Mouse (Mus musculus): ENCODE measurements around the gene Pamr1. TPM values are rescaled to one million over a fixed set of nuclear protein-coding genes. Genes with fewer than 3 reads are reported as not detected.
A peak's percentile ranks its signal among the peaks of the same experiment; 100 is the strongest.

Pamr1 gene
- polyA plus RNA-seq (2014; fragmentation: Nextera tagmentation; extraction: Ambion mirVana), result 61.0 and 67.1 TPM in 2 replicates

DNA sequence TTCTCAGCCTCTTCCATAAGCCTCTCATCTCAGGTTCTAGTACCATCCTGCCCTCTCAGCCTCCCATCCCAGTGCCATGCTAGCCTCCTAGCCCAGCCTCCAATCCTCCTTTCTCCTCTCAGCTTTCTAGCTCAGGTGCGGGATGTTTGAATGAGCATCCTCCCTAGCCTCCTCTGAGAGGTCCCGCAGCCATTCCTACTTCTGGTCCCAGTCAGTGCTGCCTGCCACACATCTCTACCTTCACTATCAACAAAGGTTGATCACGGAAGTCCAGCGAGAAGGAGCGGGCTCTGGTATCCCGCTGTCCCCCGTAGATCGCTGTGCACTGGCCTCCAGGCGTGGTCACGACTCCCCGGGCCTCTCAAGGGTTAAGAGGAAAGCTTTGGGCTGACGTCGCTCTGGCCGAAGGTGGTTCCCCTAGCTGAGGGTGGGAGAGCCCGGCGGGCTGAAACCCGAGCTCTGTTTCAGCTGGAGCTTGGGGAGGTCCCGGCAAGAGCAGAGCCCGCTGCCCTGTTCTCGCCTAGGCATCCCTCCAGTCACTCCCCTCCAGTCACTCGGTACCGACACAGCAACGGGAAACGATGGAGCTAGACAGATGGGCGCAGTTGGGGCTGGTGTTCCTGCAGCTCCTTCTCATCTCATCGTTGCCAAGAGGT lies at the start of gene Pamr1:
Gene Pamr1, plus strand, starts transcription at position 402 of the 656 bp plus-strand sequence.
- H3K4me1 ChIP-seq (replicated peaks; ENCODE audit: control insufficient read depth, insufficient read depth, low read length), result peaks cover 27% of the 10 kb centered on the region
- no peaks in the 10 kb centered on the region for H3K36me3 ChIP-seq (ENCODE audit: control insufficient read depth, insufficient read depth, low read length)
- WGBS, result 1% methylated on average over 26 of the region's 26 CpGs
- H3K27me3 ChIP-seq (replicated peaks; ENCODE audit: control insufficient read depth, insufficient read depth, low read length), result no peaks in the 10 kb centered on the region
- H3K9me3 ChIP-seq (ENCODE audit: control insufficient read depth, low read length), result no peaks in the 10 kb centered on the region
- DNase-seq (ENCODE audit: low spot score) (peak; percentile 80), ATAC-seq (replicated peaks; ENCODE audit: low FRiP score, low TSS enrichment, low read depth) (peak; percentile 80)
- peak within 1 kb of the TSS; percentile 48 for H3K4me3 ChIP-seq (ENCODE audit: low read depth, low read length)
- H3K9ac ChIP-seq (ENCODE audit: low read length), result peak within 1 kb of the TSS; percentile 46
- peak within 1 kb of the TSS; percentile 64 for H3K4me2 ChIP-seq (ENCODE audit: low read length)
- H3K27ac ChIP-seq (ENCODE audit: low read depth), result peak within 1 kb of the TSS; percentile 71

DNA sequence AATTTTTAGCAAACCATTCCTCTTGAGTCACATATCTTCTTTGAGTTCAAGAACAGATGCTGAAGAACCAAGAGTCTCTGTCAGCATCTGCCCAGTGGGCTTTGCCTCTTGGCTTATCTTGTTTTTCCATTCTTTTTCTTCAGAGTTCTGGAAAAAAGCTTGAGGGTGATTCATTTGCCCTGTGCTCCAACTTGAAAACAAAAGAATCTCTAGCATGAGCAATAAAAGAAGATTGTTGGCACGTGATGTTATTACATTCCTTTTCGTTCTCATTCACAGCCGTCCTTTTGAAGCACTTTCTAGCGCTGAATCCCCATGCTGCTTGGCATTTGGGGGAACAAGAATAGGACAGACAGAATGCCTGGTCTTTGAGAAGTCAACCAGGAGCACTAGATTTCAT lies 42.2 kb upstream of the Pamr1 start:
- peaks cover 4% of the 10 kb centered on the region; the same call in 1 of the 2 replicates for H3K4me1 ChIP-seq (replicated peaks; ENCODE audit: control insufficient read depth, insufficient read depth, low read length)
- H3K27me3 ChIP-seq (replicated peaks; ENCODE audit: control insufficient read depth, insufficient read depth, low read length), result no peaks in the 10 kb centered on the region
- H3K36me3 ChIP-seq (ENCODE audit: control insufficient read depth, insufficient read depth, low read length), result no peaks in the 10 kb centered on the region
- DNase-seq (ENCODE audit: low spot score) (no peak), ATAC-seq (replicated peaks; ENCODE audit: low FRiP score, low TSS enrichment, low read depth) (no peak)
- 17% methylated on average over 4 of the region's 4 CpGs for WGBS
- H3K4me3 ChIP-seq (ENCODE audit: low read depth, low read length), result no peak overlapping the region
- H3K9me3 ChIP-seq (ENCODE audit: control insufficient read depth, low read length), result 0 out of 2 replicates have a peak, but pooled peaks cover under 1% of the 10 kb centered on the region
- no peak overlapping the region for H3K4me2 ChIP-seq (ENCODE audit: low read length)
- H3K9ac ChIP-seq (ENCODE audit: low read length), result no peak overlapping the region
- H3K27ac ChIP-seq (ENCODE audit: low read depth), result no peak overlapping the region

DNA sequence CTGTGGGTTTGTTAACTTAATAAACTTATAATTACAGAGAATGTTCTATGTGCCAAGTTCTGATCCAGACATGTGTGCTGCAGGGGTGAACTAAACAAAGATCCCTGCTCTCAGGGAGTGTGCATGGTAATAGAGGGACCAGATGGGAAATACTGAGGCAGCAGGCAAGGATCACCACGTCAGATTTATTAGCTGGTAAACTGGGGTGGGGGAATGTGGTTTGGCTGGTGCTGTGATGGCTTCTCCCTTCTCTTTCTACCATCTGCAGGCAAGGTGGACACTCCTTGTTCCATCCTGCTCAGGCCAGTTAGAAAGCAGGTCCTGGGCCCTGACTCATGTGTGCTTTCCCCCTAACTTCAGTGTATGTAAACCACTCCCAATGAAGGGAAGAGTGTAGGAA lies 41.7 kb upstream of the Pamr1 start:
- ATAC-seq (replicated peaks; ENCODE audit: low FRiP score, low TSS enrichment, low read depth) (no peak), DNase-seq (ENCODE audit: low spot score) (no peak)
- Histone ChIP-seq H3K36me3 (ENCODE audit: control insufficient read depth, insufficient read depth, low read length) (no peaks in the 10 kb centered on the region), H3K4me2 (ENCODE audit: low read length) (no peak overlapping the region), H3K4me1 (replicated peaks; ENCODE audit: control insufficient read depth, insufficient read depth, low read length) (peaks cover 4% of the 10 kb centered on the region; the same call in 1 of the 2 replicates), H3K27me3 (replicated peaks; ENCODE audit: control insufficient read depth, insufficient read depth, low read length) (no peaks in the 10 kb centered on the region), H3K27ac (ENCODE audit: low read depth) (no peak overlapping the region), H3K4me3 (ENCODE audit: low read depth, low read length) (no peak overlapping the region), H3K9ac (ENCODE audit: low read length) (no peak overlapping the region), H3K9me3 (ENCODE audit: control insufficient read depth, low read length) (0 out of 2 replicates have a peak, but pooled peaks cover 5% of the 10 kb centered on the region)
- WGBS, result 19% methylated on average over 1 of the region's 1 CpGs

DNA sequence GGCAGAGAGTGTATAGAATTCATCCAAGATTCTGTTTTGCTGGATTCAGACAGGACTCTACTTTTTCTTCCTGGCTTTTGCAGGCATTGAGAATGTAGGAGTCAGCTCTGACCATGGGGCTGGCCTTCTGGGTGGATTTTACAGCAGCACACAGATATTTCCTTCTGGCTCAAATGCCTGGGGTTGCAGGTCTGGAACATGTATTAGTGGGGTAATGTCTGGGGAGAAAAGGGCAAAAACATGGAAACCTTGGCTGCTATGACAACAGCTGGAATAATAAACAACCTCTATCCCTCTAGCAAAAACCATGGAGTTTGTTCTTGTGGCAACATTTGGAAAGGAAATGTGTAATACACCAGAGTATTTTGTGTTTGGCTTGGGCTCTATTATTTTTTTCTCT lies 29.9 kb upstream of the Pamr1 start:
- ATAC-seq (replicated peaks; ENCODE audit: low FRiP score, low TSS enrichment, low read depth), result no peak

DNA sequence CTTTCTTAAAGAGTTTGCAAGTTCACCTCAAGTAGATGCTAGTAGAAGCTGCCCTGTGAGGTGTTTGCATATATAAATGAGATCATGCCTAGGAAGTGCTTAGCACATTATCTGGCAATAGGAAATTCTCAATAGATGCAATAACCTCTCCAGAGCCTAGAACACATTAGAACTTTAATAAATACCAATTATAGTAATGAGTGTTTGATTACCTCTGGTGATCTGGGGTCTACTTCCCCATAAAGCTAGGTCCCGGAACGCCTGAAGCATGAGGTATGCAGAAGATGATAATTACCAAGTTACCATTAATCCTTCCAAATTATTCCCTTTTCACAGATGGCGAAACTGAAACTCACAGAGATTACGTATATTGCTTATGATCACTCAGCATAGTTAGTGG lies 22.2 kb upstream of the Pamr1 start:
- Histone ChIP-seq H3K4me3 (ENCODE audit: low read depth, low read length) (no peak overlapping the region), H3K9ac (ENCODE audit: low read length) (no peak overlapping the region), H3K4me2 (ENCODE audit: low read length) (no peak overlapping the region), H3K27ac (ENCODE audit: low read depth) (no peak overlapping the region), H3K9me3 (ENCODE audit: control insufficient read depth, low read length) (no peaks in the 10 kb centered on the region), H3K36me3 (ENCODE audit: control insufficient read depth, insufficient read depth, low read length) (no peaks in the 10 kb centered on the region), H3K4me1 (replicated peaks; ENCODE audit: control insufficient read depth, insufficient read depth, low read length) (no peaks in the 10 kb centered on the region), H3K27me3 (replicated peaks; ENCODE audit: control insufficient read depth, insufficient read depth, low read length) (no peaks in the 10 kb centered on the region)
- 91% methylated on average over 4 of the region's 4 CpGs for WGBS
- ATAC-seq (replicated peaks; ENCODE audit: low FRiP score, low TSS enrichment, low read depth), result no peak
- no peak for DNase-seq (ENCODE audit: low spot score)

More for the DNA sequence above, 29.9 kb upstream of the Pamr1 start:
- Histone ChIP-seq H3K9me3 (ENCODE audit: control insufficient read depth, low read length) (no peaks in the 10 kb centered on the region), H3K27ac (ENCODE audit: low read depth) (no peak overlapping the region), H3K9ac (ENCODE audit: low read length) (no peak overlapping the region), H3K4me3 (ENCODE audit: low read depth, low read length) (no peak overlapping the region), H3K27me3 (replicated peaks; ENCODE audit: control insufficient read depth, insufficient read depth, low read length) (no peaks in the 10 kb centered on the region), H3K4me1 (replicated peaks; ENCODE audit: control insufficient read depth, insufficient read depth, low read length) (no peaks in the 10 kb centered on the region), H3K4me2 (ENCODE audit: low read length) (no peak overlapping the region), H3K36me3 (ENCODE audit: control insufficient read depth, insufficient read depth, low read length) (no peaks in the 10 kb centered on the region)
- DNase-seq (ENCODE audit: low spot score), result no peak

DNA sequence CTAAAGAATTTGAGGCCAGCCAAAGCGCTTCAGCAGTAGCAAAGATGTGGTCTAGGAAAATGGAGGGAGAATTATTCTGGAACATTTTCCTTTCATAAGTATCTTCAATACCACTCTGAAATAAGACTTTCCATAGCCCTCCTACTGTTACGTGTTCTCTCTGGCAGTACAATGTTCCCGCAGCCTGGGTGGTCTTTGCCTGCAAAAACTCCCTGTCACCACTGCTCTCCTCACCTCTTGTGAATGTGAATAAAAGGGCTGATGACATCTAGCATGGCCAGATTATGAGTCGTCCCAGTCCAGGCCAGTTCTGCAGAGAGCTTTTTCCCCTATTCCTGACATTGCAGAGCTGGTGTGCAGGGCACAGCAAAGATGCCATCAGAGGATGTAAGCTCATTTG lies 16.4 kb upstream of the Pamr1 start:
- no peaks in the 10 kb centered on the region for H3K9me3 ChIP-seq (ENCODE audit: control insufficient read depth, low read length)
- 58% methylated on average over 4 of the region's 4 CpGs for WGBS
- no peaks in the 10 kb centered on the region for H3K27me3 ChIP-seq (replicated peaks; ENCODE audit: control insufficient read depth, insufficient read depth, low read length)
- peaks cover 5% of the 10 kb centered on the region; the same call in 1 of the 2 replicates for H3K4me1 ChIP-seq (replicated peaks; ENCODE audit: control insufficient read depth, insufficient read depth, low read length)
- H3K4me3 ChIP-seq (ENCODE audit: low read depth, low read length), result no peak overlapping the region
- no peaks in the 10 kb centered on the region for H3K36me3 ChIP-seq (ENCODE audit: control insufficient read depth, insufficient read depth, low read length)
- no peak overlapping the region for H3K4me2 ChIP-seq (ENCODE audit: low read length)
- 0 out of 2 replicates have a peak, but pooled peaks have one; percentile 36 for ATAC-seq (replicated peaks; ENCODE audit: low FRiP score, low TSS enrichment, low read depth)
- H3K27ac ChIP-seq (ENCODE audit: low read depth), result 0 out of 2 replicates have a peak overlapping the region, but pooled peaks have one; percentile 5
- DNase-seq (ENCODE audit: low spot score), result no peak
- H3K9ac ChIP-seq (ENCODE audit: low read length), result no peak overlapping the region

DNA sequence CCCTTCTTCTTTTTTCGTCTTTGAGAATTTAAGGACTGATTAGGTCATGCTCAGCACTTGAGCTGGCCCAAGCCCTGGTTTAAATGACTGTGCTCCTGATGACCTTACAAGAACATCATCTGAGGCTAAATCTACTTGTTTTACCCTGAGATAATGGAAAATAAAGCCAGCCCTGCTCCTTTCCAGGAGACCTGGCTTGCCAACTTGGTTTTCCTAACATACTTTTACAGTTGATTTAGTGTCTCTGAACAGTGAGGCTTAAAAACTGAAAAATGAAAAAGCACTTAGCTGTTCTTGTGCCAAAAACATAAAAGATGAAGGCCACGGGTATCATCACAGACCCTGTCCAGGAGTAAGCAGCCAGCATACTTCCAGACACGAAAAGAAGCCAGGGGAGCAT lies 13.0 kb upstream of the Pamr1 start:
- Histone ChIP-seq H3K4me3 (ENCODE audit: low read depth, low read length) (no peak overlapping the region), H3K27me3 (replicated peaks; ENCODE audit: control insufficient read depth, insufficient read depth, low read length) (no peaks in the 10 kb centered on the region), H3K4me2 (ENCODE audit: low read length) (no peak overlapping the region), H3K4me1 (replicated peaks; ENCODE audit: control insufficient read depth, insufficient read depth, low read length) (peaks cover 16% of the 10 kb centered on the region), H3K36me3 (ENCODE audit: control insufficient read depth, insufficient read depth, low read length) (no peaks in the 10 kb centered on the region), H3K27ac (ENCODE audit: low read depth) (peak overlapping the region; percentile 20; the same call in 1 of the 2 replicates), H3K9ac (ENCODE audit: low read length) (no peak overlapping the region), H3K9me3 (ENCODE audit: control insufficient read depth, low read length) (no peaks in the 10 kb centered on the region)
- ATAC-seq (replicated peaks; ENCODE audit: low FRiP score, low TSS enrichment, low read depth) (no peak), DNase-seq (ENCODE audit: low spot score) (no peak)
- 51% methylated on average over 3 of the region's 3 CpGs for WGBS

DNA sequence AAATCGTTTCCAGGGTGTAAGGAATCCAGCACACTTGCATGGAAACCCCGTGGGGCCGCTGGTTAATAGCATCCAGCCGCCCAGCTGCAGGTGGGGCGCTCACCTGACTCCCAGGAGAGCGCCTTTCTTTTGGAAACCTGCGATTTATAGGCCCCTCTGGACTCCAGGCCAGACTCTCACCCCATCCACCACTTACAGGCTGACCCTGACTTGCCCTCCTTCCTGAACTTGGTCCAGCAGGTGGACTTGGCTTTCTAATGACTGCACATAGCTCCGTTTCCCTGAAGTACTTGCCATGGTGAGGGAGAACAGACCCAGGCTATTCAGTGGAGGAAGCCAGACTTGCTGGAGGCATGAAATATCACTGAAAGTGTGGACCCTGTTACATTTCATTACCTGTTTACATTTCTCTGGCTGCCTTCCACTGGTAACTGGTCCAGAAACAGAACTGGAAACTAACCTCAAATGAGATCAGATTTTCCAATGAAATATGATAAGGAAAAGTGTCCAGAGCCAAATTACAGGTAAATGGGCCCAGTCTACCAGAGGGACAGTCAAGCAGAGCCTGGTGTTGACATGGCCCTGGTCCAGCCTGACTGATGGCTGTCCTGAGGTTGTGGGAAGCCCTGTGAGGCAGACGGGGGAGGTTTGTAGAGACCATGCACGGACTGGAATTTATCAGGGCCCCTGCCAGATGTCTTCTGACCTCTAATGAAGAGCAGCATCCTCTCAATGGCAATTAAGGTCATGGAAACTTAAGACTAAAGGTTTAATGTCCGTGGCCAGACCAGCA lies 9.2 kb upstream of the Pamr1 start:
- Histone ChIP-seq H3K4me1 (replicated peaks; ENCODE audit: control insufficient read depth, insufficient read depth, low read length) (peaks cover 15% of the 10 kb centered on the region), H3K4me2 (ENCODE audit: low read length) (no peak overlapping the region), H3K36me3 (ENCODE audit: control insufficient read depth, insufficient read depth, low read length) (no peaks in the 10 kb centered on the region), H3K27me3 (replicated peaks; ENCODE audit: control insufficient read depth, insufficient read depth, low read length) (no peaks in the 10 kb centered on the region), H3K27ac (ENCODE audit: low read depth) (peak overlapping the region; percentile 43; the same call in 1 of the 2 replicates), H3K9me3 (ENCODE audit: control insufficient read depth, low read length) (no peaks in the 10 kb centered on the region), H3K9ac (ENCODE audit: low read length) (no peak overlapping the region), H3K4me3 (ENCODE audit: low read depth, low read length) (no peak overlapping the region)
- 20% methylated on average over 11 of the region's 11 CpGs for WGBS
- peak; percentile 65 for ATAC-seq (replicated peaks; ENCODE audit: low FRiP score, low TSS enrichment, low read depth)
- peak; percentile 61 for DNase-seq (ENCODE audit: low spot score)

All from intestine, embryonic 14.5 days (tissue).